Mouse (Mus musculus) retina, postnatal 1 day (tissue): ENCODE results near the gene Rapgef2.

Experiments
- DNase-seq: peaks from one replicate; pipeline ENCODE4 v3.0.0-alpha.2; 2012

Rapgef2 gene

GRCm38 (mm10) chr3:79275856-79276645, 10.3 kb downstream of the Rapgef2 start:
- DNase-seq, result no peak

- DNase-seq, result no peak
These were observed 13.0 kb downstream of the Rapgef2 start for GRCm38 (mm10) chr3:79273350-79273749.

- no peak for DNase-seq
These were observed 13.4 kb downstream of the Rapgef2 start for GRCm38 (mm10) chr3:79272939-79273338.

GRCm38 (mm10) chr3:79270980-79271555, 15.2 kb downstream of the Rapgef2 start:
- DNase-seq, result no peak

- DNase-seq, result no peak
These were observed 16.4 kb downstream of the Rapgef2 start for GRCm38 (mm10) chr3:79269872-79270271.

- DNase-seq, result no peak
These were observed 19.3 kb downstream of the Rapgef2 start for GRCm38 (mm10) chr3:79266976-79267375.

GRCm38 (mm10) chr3:79261816-79262316, 24.5 kb downstream of the Rapgef2 start:
- no peak for DNase-seq

- no peak for DNase-seq
These were observed 32.3 kb downstream of the Rapgef2 start for GRCm38 (mm10) chr3:79254023-79254422.

- no peak for DNase-seq
These were observed 32.9 kb downstream of the Rapgef2 start for GRCm38 (mm10) chr3:79253416-79253815.

GRCm38 (mm10) chr3:79252921-79253394, 33.4 kb downstream of the Rapgef2 start:
- DNase-seq, result no peak

GRCm38 (mm10) chr3:79249955-79250354, 36.4 kb downstream of the Rapgef2 start:
- no peak for DNase-seq

- no peak for DNase-seq
These were observed 37.6 kb downstream of the Rapgef2 start for GRCm38 (mm10) chr3:79248659-79249235.

GRCm38 (mm10) chr3:79248208-79248607, 38.1 kb downstream of the Rapgef2 start:
- no peak for DNase-seq

GRCm38 (mm10) chr3:79244347-79244746, 42.0 kb downstream of the Rapgef2 start:
- DNase-seq, result no peak

GRCm38 (mm10) chr3:79242922-79243705, 43.2 kb downstream of the Rapgef2 start:
- no peak for DNase-seq

- DNase-seq, result no peak
These were observed 44.0 kb downstream of the Rapgef2 start for GRCm38 (mm10) chr3:79242298-79242697.

- no peak for DNase-seq
These were observed 47.3 kb downstream of the Rapgef2 start for GRCm38 (mm10) chr3:79239066-79239462.

GRCm38 (mm10) chr3:79238456-79239065, 47.8 kb downstream of the Rapgef2 start:
- DNase-seq, result no peak

GRCm38 (mm10) chr3:79237619-79238342, 48.5 kb downstream of the Rapgef2 start:
- DNase-seq, result no peak

- no peak for DNase-seq
These were observed 51.8 kb downstream of the Rapgef2 start for GRCm38 (mm10) chr3:79234485-79234884.

- DNase-seq, result no peak
These were observed 52.6 kb downstream of the Rapgef2 start for GRCm38 (mm10) chr3:79233478-79234415.
